Mouse (Mus musculus): ENCODE results near the gene Tsr2.

Tsr2 gene

DNA sequence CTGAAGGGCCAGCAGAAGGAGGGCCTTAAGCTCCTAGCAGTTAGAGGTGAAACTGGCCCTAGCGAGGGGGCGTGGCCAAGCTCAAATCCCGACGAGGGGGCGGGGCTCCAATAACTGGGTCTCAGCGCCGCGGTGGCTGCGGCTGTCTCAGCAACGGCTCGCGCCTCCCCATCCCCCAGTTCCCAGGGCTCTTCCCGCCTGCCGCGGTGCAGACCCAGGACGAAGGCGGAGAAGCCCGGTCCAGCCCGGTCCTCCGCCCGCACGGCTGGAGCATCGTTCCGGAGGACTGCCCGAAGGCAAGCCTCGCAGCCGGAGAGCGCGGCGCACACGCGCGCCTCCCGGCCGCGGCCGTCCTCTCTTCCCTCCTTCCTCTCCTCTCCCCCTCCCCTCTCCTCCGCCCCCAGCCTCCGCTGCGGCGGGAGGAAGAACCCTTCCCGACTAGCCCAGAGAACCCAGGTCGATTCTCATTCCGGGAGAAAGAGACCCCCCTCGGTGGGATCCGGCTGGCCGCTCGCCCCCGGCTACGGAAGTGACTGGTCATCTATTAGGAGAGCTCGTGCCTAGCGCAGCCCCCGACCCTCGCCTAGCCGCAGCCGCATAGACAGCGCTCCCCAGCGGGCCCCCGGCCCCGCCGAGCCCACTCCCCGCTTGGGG, 49.4 kb downstream of the Tsr2 start:
- intact Hi-C loops (cut with DNase I): no loop called here

DNA sequence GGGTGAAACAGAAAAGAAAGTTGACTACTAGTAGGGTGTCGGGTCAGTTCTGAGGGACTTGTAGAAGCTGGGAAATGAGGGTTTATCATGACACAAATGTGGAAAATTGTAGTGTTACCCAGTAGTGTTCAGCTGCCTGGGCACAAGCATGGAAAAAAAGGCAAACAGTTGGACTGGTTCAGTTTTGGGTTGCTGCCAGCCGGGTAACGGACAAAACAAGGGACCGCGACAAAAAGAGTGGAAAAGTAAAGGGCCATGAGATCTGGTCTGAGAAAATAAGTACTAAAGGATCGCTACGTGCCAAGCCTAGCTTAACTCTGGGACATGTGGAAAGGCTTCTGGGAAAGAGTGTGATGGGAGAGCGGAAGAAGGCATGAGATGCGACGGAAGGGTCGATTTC, 50.0 kb downstream of the Tsr2 start:
- intact Hi-C loops (cut with DNase I): no loop called here

GRCm38 (mm10) chrX:151045850-151046249, 50.5 kb downstream of the Tsr2 start, which contains the start of gene Fgd1:
TSS of gene Fgd1 (plus strand) at chrX:151046150.
- intact Hi-C loops (cut with DNase I): no loop called here

GRCm38 (mm10) chrX:151041223-151041622, 55.1 kb downstream of the Tsr2 start:
- intact Hi-C loops (cut with DNase I): no loop called here

All from adrenal gland (tissue).